Mouse (Mus musculus): ENCODE data around the gene Plekhj1. TPM values are rescaled to one million over a fixed set of nuclear protein-coding genes. Genes with fewer than 3 reads are reported as not detected.

Gene Plekhj1
- polyA plus RNA-seq, 1 experiment from 2014 or later, result 142 TPM

DNA sequence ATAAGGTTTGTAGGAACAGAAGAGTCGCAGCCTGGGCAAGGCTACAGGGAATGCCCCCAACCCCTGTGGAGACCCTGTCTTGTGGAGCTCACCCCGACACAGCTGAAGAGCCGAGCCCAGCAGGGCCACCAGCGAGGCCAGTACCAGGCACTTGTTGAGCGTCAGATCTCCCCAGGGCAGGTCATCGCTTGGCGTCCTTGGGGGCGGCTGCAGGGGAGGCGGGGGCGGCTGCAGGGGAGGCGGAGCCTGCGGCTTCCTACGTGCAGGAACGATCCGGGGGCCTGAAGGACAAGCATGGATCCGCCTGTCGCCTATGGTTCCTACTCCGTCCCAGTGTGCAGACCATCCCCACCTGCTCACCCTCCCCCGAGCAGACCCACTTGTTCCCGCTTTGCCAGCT, 11.7 kb upstream of the Plekhj1 start:
- peak overlapping the region; percentile 19; the same call in 1 of the 2 replicates for H3K9ac ChIP-seq
- 10% methylated on average over 20 of the region's 20 CpGs for WGBS
- ATAC-seq (ENCODE audit: insufficient number of reproducible peaks, insufficient read depth, low FRiP score, low TSS enrichment), result no peak
- no peak overlapping the region for H3K27ac ChIP-seq
- peaks cover 39% of the 10 kb centered on the region for H3K4me1 ChIP-seq
- H3K27me3 ChIP-seq, result peaks cover 49% of the 10 kb centered on the region
- H3K9me3 ChIP-seq, result no peaks in the 10 kb centered on the region
- peak overlapping the region; percentile 25 for H3K4me2 ChIP-seq (replicated peaks)
- peaks cover 5% of the 10 kb centered on the region; the same call in 1 of the 2 replicates for H3K36me3 ChIP-seq
- H3K4me3 ChIP-seq, result no peak overlapping the region

DNA sequence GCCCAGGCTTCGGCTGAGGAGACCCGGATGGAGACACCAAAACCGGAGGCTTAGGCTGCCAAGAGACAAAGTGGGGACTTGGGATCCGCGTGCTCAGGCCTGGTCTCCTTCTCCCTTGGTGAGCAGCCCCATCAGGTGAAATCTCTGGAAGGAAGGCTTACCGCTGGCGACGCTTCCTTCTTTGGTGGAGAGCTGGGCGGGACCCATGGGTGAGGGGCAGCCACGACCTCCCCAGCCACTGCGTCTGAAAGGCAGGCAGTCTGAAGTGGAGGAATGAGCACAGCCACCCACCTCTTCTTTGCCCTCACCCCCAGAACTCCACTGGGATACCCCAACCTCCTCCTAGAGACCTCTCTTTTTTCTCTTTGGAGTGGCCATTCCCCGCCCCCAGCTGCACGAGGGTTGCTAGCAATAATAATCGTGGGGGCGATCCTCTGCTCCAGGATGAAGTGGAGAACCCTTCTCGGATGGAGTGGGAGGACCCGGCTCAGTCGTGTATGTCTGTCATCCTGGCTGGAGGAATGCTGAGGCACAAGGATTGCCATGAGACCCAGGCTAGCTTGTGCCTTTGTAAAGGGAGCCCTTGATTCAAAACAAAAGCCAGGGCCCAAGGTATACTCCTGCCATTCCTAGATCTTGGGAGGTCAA, 10.7 kb upstream of the Plekhj1 start:
- peak overlapping the region; percentile 41; the same call in 1 of the 2 replicates for H3K9ac ChIP-seq
- no peak overlapping the region for H3K27ac ChIP-seq

DNA sequence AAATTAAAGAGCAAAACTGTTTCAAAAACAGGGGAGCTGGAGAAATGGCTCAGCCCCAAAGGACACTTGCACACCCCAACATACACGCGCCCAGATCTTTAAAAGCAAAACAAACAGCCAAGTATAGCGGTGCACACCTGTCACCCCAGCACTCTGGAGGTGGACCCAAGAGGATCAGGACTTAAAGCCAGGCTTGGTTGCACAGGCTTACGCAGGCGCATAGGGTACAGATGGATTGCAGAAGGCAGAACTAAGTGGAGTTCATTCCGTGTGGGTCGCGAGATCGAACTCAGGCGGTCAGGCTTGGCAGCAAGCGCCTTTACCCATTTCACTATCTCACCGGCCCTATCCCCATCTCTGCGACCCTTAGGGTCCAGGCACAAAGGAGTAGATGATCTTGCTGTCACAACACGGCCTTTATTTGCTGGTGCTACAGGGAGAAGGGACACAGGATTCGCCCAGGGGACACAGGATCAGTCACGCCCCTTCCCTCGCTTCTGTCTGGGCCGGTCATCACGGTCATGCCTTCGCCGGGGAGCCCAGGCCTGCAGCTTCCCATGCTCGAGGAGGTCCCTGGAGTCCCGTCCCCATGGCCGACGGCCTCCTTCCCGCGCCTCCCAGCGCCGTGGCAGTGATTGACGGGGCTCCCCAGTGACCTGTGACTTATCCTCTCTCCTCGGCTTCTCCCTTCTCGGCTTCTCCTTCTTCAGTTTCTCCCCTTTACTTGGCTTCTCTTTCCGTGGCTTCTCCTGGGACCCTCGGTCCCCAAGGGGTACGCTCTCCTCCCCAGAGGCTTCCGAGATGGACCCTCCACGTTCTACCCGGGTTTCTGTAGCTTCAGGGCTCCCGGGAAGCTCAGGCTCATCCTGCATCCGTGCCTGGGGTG, 9.9 kb upstream of the Plekhj1 start:
- Histone ChIP-seq H3K27me3 (peaks cover 49% of the 10 kb centered on the region), H3K9ac (peak overlapping the region; percentile 70), H3K9me3 (no peaks in the 10 kb centered on the region), H3K27ac (0 out of 2 replicates have a peak overlapping the region, but pooled peaks have one; percentile 30), H3K36me3 (peaks cover 22% of the 10 kb centered on the region), H3K4me2 (replicated peaks) (peak overlapping the region; percentile 97), H3K4me3 (0 out of 2 replicates have a peak overlapping the region, but pooled peaks have one; percentile 15), H3K4me1 (peaks cover 39% of the 10 kb centered on the region)
- 15% methylated on average over 40 of the region's 40 CpGs for WGBS
- ATAC-seq (ENCODE audit: insufficient number of reproducible peaks, insufficient read depth, low FRiP score, low TSS enrichment), result no peak

More for the DNA sequence above, 10.7 kb upstream of the Plekhj1 start:
- Histone ChIP-seq H3K36me3 (peaks cover 15% of the 10 kb centered on the region), H3K27me3 (peaks cover 52% of the 10 kb centered on the region), H3K4me3 (0 out of 2 replicates have a peak overlapping the region, but pooled peaks have one; percentile 15), H3K4me2 (replicated peaks) (peak overlapping the region; percentile 97), H3K9me3 (no peaks in the 10 kb centered on the region), H3K4me1 (peaks cover 39% of the 10 kb centered on the region)
- WGBS, result 9% methylated on average over 18 of the region's 18 CpGs
- ATAC-seq (ENCODE audit: insufficient number of reproducible peaks, insufficient read depth, low FRiP score, low TSS enrichment), result no peak

DNA sequence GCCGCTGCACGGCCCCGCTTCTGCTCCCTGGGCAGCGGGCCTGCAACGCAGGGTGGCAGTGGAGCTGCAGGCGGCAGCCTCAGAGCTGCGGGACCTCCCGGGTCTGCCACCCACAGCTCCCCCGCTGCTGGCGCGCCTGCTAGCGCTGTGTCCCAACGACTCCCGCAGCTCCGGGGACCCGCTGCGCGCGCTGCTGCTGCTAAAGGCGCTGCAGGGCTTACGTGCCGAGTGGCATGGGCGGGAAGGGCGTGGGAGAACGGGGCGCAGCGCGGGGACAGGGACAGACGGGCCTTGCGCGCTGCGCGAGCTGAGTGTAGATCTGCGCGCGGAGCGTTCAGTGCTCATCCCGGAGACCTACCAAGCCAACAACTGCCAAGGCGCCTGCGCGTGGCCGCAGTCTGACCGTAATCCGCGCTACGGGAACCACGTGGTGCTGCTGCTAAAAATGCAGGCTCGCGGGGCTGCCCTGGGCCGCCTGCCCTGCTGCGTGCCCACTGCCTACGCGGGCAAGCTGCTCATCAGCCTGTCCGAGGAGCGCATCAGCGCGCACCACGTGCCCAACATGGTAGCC, 8.7 kb upstream of the Plekhj1 start:
- Histone ChIP-seq H3K9ac (peak overlapping the region; percentile 70), H3K27ac (peak overlapping the region; percentile 77), H3K36me3 (peaks cover 34% of the 10 kb centered on the region), H3K4me3 (peak overlapping the region; percentile 50), H3K9me3 (no peaks in the 10 kb centered on the region), H3K4me1 (peaks cover 39% of the 10 kb centered on the region), H3K27me3 (peaks cover 47% of the 10 kb centered on the region), H3K4me2 (replicated peaks) (peak overlapping the region; percentile 97)
- ATAC-seq (ENCODE audit: insufficient number of reproducible peaks, insufficient read depth, low FRiP score, low TSS enrichment), result peak; percentile 47; the same call in 1 of the 2 replicates
- 1% methylated on average over 58 of the region's 58 CpGs for WGBS

DNA sequence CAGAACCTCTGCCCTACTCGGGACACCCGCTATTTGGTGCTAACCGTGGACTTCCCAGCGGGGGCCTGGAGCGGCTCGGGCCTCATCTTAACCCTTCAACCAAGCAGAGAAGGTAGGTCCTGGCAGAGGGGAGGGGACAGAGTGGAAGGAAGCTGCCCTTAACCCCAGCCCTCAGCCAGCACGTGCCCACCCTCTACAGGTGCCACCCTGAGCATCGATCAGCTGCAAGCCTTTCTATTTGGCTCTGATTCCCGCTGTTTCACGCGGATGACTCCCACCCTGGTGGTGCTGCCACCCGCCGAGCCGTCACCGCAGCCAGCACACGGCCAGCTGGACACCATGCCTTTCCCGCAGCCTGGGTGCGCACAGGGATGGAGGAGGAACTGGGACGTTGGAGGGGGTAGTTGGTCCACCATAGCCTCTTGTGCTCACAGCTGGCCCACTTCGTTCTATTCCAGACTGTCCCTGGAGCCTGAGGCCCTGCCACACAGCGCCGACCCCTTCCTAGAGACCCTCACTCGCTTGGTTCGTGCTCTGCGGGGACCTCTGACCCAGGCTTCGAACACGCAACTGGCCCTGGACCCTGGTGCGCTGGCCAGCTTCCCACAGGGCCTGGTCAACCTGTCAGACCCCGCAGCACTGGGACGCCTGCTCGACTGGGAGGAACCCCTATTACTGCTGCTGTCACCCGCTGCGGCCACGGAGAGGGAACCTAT, 8.1 kb upstream of the Plekhj1 start:
- Histone ChIP-seq H3K9me3 (no peaks in the 10 kb centered on the region), H3K4me1 (peaks cover 39% of the 10 kb centered on the region), H3K9ac (peak overlapping the region; percentile 70), H3K36me3 (peaks cover 41% of the 10 kb centered on the region), H3K4me3 (peak overlapping the region; percentile 50), H3K27me3 (peaks cover 47% of the 10 kb centered on the region), H3K27ac (peak overlapping the region; percentile 77), H3K4me2 (replicated peaks) (peak overlapping the region; percentile 97)
- no peak for ATAC-seq (ENCODE audit: insufficient number of reproducible peaks, insufficient read depth, low FRiP score, low TSS enrichment)
- WGBS, result 41% methylated on average over 34 of the region's 34 CpGs

DNA sequence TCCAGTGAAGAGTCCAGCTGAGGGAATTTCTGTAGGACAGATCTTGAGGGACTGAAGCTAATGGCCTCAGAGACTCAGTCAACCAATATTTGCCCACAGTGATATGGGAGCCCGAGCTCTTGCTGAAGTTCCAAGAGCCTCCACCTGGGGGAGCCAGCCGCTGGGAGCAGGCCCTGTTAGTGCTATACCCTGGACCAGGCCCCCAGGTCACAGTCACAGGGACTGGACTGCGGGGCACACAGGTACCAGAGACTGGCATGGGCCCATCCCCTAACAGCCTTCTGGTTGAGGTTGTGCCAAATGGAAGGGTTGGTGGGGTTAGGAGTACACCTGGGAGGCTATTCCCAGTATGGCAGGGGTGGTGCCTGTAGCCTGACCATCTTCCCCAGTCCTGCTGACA, 7.5 kb upstream of the Plekhj1 start:
- H3K4me1 ChIP-seq, result peaks cover 39% of the 10 kb centered on the region
- H3K4me3 ChIP-seq, result no peak overlapping the region
- peaks cover 46% of the 10 kb centered on the region for H3K27me3 ChIP-seq
- no peak overlapping the region for H3K9ac ChIP-seq
- H3K36me3 ChIP-seq, result peaks cover 47% of the 10 kb centered on the region
- H3K27ac ChIP-seq, result no peak overlapping the region
- H3K4me2 ChIP-seq (replicated peaks), result peak overlapping the region; percentile 97; the same call in 1 of the 2 replicates
- WGBS, result 20% methylated on average over 3 of the region's 3 CpGs
- no peaks in the 10 kb centered on the region for H3K9me3 ChIP-seq
- 0 out of 2 replicates have a peak, but pooled peaks have one; percentile 17 for ATAC-seq (ENCODE audit: insufficient number of reproducible peaks, insufficient read depth, low FRiP score, low TSS enrichment)

DNA sequence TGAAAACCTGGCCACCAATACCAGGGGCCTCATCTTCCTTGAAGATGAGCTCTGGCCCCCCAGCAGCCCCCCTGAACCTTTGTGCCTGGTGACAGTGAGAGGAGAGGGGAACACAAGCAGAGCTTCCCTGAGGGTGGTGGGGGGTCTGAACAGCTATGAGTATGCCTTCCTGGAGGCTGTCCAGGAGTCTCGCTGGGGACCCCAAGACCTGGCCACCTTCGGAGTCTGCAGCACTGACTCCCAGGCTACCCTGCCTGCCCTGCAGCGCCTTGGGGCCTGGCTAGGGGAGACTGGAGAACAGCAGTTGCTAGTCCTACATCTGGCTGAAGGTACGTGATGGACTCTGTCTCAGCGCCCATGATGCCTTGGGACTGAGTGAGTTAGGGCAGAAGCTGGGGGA, 6.9 kb upstream of the Plekhj1 start:
- Histone ChIP-seq H3K27me3 (peaks cover 40% of the 10 kb centered on the region), H3K9me3 (no peaks in the 10 kb centered on the region), H3K4me1 (peaks cover 39% of the 10 kb centered on the region), H3K36me3 (peaks cover 50% of the 10 kb centered on the region), H3K4me2 (replicated peaks) (no peak overlapping the region), H3K27ac (no peak overlapping the region), H3K9ac (no peak overlapping the region), H3K4me3 (no peak overlapping the region)
- WGBS, result 75% methylated on average over 5 of the region's 5 CpGs
- no peak for ATAC-seq (ENCODE audit: insufficient number of reproducible peaks, insufficient read depth, low FRiP score, low TSS enrichment)

DNA sequence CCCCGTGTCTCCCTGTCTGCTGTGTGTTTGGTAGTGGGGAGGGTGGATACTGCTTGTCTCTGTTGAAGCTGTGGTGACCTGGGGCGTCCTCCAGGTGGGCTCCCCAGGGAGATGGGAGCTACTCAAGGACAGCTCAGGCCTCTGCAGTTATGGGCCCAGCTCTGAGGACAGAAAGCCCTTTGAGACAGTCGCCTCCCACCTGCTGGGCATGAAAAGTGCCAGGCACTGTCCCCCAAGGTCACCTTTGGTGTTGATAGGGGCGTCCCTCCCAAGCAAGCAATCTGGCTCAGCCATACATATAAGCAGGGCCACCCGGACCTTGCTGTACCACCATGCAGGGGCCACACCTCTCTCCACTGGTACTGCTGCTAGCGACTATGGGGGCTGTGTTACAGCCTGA, 6.5 kb upstream of the Plekhj1 start, which contains the start of gene Amh:
TSS of gene Amh (plus strand) at position 328 of the 400 bp plus-strand sequence.
- H3K9ac ChIP-seq, result no peak within 1 kb of the TSS
- H3K4me1 ChIP-seq, result peaks cover 38% of the 10 kb centered on the region
- peaks cover 50% of the 10 kb centered on the region for H3K36me3 ChIP-seq
- WGBS, result 67% methylated on average over 6 of the region's 6 CpGs
- no peak within 1 kb of the TSS for H3K4me3 ChIP-seq
- H3K4me2 ChIP-seq (replicated peaks), result peak within 1 kb of the TSS; percentile 97; the same call in 1 of the 2 replicates
- H3K27ac ChIP-seq, result no peak within 1 kb of the TSS
- ATAC-seq (ENCODE audit: insufficient number of reproducible peaks, insufficient read depth, low FRiP score, low TSS enrichment), result no peak
- no peaks in the 10 kb centered on the region for H3K9me3 ChIP-seq
- H3K27me3 ChIP-seq, result peaks cover 36% of the 10 kb centered on the region

DNA sequence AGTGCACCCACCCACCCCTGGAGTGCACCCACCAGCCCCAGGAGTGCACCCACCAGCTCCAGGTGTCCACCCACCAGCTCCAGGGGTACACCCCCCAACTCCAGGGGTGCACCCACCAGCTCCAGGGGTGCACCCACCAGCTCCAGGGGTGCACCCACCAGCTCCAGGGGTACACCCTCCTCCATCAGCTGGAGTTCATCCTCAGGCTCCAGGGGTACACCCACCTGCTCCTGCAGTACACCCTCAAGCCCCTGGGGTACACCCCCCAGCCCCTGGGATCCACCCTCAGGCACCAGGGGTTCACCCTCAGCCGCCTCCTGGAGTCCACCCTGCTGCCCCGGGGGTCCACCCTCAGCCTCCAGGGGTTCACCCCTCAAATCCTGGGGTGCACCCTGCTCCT, 5.9 kb upstream of the Plekhj1 start:
- H3K27ac ChIP-seq, result no peak overlapping the region
- peaks cover 43% of the 10 kb centered on the region for H3K4me1 ChIP-seq
- no peak overlapping the region for H3K4me3 ChIP-seq
- H3K27me3 ChIP-seq, result peaks cover 31% of the 10 kb centered on the region
- H3K9ac ChIP-seq, result no peak overlapping the region
- H3K9me3 ChIP-seq, result no peaks in the 10 kb centered on the region
- WGBS, result 97% methylated on average over 2 of the region's 2 CpGs
- H3K4me2 ChIP-seq (replicated peaks), result no peak overlapping the region
- no peak for ATAC-seq (ENCODE audit: insufficient number of reproducible peaks, insufficient read depth, low FRiP score, low TSS enrichment)
- peaks cover 50% of the 10 kb centered on the region for H3K36me3 ChIP-seq

DNA sequence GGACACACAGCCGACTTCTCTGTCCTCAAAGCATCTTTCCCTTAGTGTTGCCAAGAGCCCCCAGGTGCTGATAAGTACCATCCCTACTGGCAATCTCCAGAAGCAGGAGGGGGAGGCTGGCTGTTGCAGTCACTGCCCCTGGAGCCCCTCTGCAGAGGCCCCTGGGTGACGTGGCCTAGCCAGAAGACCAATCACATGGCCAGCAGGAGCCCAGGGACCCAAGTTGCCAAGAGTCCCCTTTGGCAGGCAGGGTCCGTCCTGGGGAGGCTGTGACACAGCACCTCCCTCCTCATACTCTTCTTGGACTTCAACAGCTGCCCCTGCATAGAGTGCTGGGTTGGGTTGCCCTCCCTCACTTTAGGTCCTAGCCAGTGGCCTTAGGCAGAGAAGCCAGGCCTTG, 4.6 kb upstream of the Plekhj1 start:
- no peak for ATAC-seq (ENCODE audit: insufficient number of reproducible peaks, insufficient read depth, low FRiP score, low TSS enrichment)
- no peak overlapping the region for H3K27ac ChIP-seq
- no peak overlapping the region for H3K4me3 ChIP-seq
- 83% methylated on average over 3 of the region's 3 CpGs for WGBS
- no peaks in the 10 kb centered on the region for H3K9me3 ChIP-seq
- no peak overlapping the region for H3K4me2 ChIP-seq (replicated peaks)
- H3K36me3 ChIP-seq, result peaks cover 50% of the 10 kb centered on the region
- H3K4me1 ChIP-seq, result peaks cover 30% of the 10 kb centered on the region
- H3K9ac ChIP-seq, result no peak overlapping the region
- H3K27me3 ChIP-seq, result peaks cover 18% of the 10 kb centered on the region

All from embryonic facial prominence, embryonic 12.5 days (tissue).